Mouse (Mus musculus): ENCODE results near the gene Gm5072. TPM values are rescaled to one million over a fixed set of nuclear protein-coding genes. Genes with fewer than 3 reads are reported as not detected.

The Gm5072 gene
- total RNA-seq (2023) = not detected

GRCm38 (mm10) chrX:91392200-91392599 lies at the start of gene Gm5072:
Gene Gm5072 (plus strand): TSS chrX:91392500.

Other genes starting within 250 kb of the Gm5072 start
- not detected for gene Mageb2, start 60.8 kb upstream of the Gm5072 start, total RNA-seq (2023)
- not detected for gene Gm8914, start 87.6 kb downstream of the Gm5072 start, total RNA-seq (2023)
- not detected for gene 1700084M14Rik, start 183.4 kb downstream of the Gm5072 start, total RNA-seq (2023)
- gene Gm14781, start 239.7 kb downstream of the Gm5072 start, total RNA-seq (2023) = not detected

Measured in monocyte, adult 59 days (primary cell).